Mouse (Mus musculus) heart, adult 18-20 months (tissue): ENCODE data around the gene Irf2. TPM values are rescaled to one million over a fixed set of nuclear protein-coding genes. Genes with fewer than 3 reads are reported as not detected.

Experiments used
- DNase-seq, 2 experiments: peaks; one replicate each; pipeline ENCODE4 v3.0.0; 2021 to 2022; ENCODE audit warnings: mixed read lengths in 1 of 2
- total RNA-seq, 2 experiments: library from RNA; stranded (reverse); gene quantifications; 2 replicates each; pipeline ENCODE4 v1.2.3; 2021

The Irf2 gene
- total RNA-seq, 2 experiments from 2014 or later: 31.2 to 40.1 TPM

- no peak for DNase-seq
Measured at GRCm38 (mm10) chr8:46881755-46882419, 142.4 kb downstream of the Irf2 start.

GRCm38 (mm10) chr8:46882743-46883142 lies 143.2 kb downstream of the Irf2 start:
- DNase-seq: no peak

- DNase-seq: no peak
Measured at GRCm38 (mm10) chr8:46883232-46884000, 143.9 kb downstream of the Irf2 start.

- DNase-seq: no peak
Measured at GRCm38 (mm10) chr8:46885786-46886185, 146.3 kb downstream of the Irf2 start.

- DNase-seq: no peak
Measured at GRCm38 (mm10) chr8:46886216-46886615, 146.7 kb downstream of the Irf2 start.

- DNase-seq: no peak
Measured at GRCm38 (mm10) chr8:46887396-46887795, 147.9 kb downstream of the Irf2 start.

GRCm38 (mm10) chr8:46888575-46888974 lies 149.0 kb downstream of the Irf2 start:
- DNase-seq: peak; percentile 47 to 64

- peak in 1 of 2 experiments; percentile 54 for DNase-seq
Measured at GRCm38 (mm10) chr8:46890241-46890640, 150.7 kb downstream of the Irf2 start.

- peak; percentile 83 to 85 for DNase-seq
Measured at GRCm38 (mm10) chr8:46892511-46893273, 153.2 kb downstream of the Irf2 start.

GRCm38 (mm10) chr8:46894385-46894784 lies 154.9 kb downstream of the Irf2 start:
- DNase-seq: no peak

GRCm38 (mm10) chr8:46896005-46896404 lies 156.5 kb downstream of the Irf2 start:
- no peak for DNase-seq

GRCm38 (mm10) chr8:46896704-46897103 lies 157.2 kb downstream of the Irf2 start:
- no peak for DNase-seq

Other genes with a start within 250 kb of the Irf2 start
- under 1 TPM; 0.49 to 0.97 TPM for gene Cenpu, start 187.7 kb upstream of the Irf2 start, total RNA-seq
- 1 to 10 TPM; 2.1 to 2.6 TPM for gene Primpol, start 122.5 kb upstream of the Irf2 start, total RNA-seq
- 1 to 10 TPM; 2.0 to 2.8 TPM for gene Casp3, start 122.4 kb upstream of the Irf2 start, total RNA-seq
- 1 to 10 TPM; 2.8 to 3.9 TPM for gene Enpp6, start 247.2 kb downstream of the Irf2 start, total RNA-seq